Mouse (Mus musculus) intestine, embryonic 15.5 days (tissue): ENCODE data around the gene Fbxo34. TPM values are rescaled to one million over a fixed set of nuclear protein-coding genes. Genes with fewer than 3 reads are reported as not detected.
A peak's percentile ranks its signal among the peaks of the same experiment; 100 is the strongest.

Experiments
- ATAC-seq: fragments of 200-750 bp; cut with Nextera tagmentation; 2 replicates; pipeline ENCODE4 v1.8.0; 2017; ENCODE audit warnings: moderate TSS enrichment, moderate library complexity
- H3K27ac ChIP-seq: fragments of 300-500 bp; sonication (generic); 2 replicates; pipeline ENCODE4 v1.5.1; 2015; ENCODE audit warnings: mild to moderate bottlenecking, inconsistent platforms
- H3K27me3 ChIP-seq: fragments of 300-500 bp; sonication (generic); replicated peaks from 2 replicates; pipeline ENCODE4 v1.6.1; 2015; ENCODE audit warnings: inconsistent platforms
- H3K36me3 ChIP-seq: fragments of 300-500 bp; sonication (generic); 2 replicates; pipeline ENCODE4 v1.6.1; 2015; ENCODE audit warnings: inconsistent platforms
- H3K4me1 ChIP-seq: fragments of 300-500 bp; sonication (generic); replicated peaks from 2 replicates; pipeline ENCODE4 v1.6.1; 2015; ENCODE audit warnings: inconsistent platforms
- H3K4me2 ChIP-seq: fragments of 300-500 bp; sonication (generic); replicated peaks from 2 replicates; pipeline ENCODE4 v1.6.1; 2015; ENCODE audit warnings: mild to moderate bottlenecking, inconsistent platforms
- H3K4me3 ChIP-seq: fragments of 300-500 bp; sonication (generic); replicated peaks from 2 replicates; pipeline ENCODE4 v1.5.1; 2015; ENCODE audit warnings: inconsistent platforms
- H3K9ac ChIP-seq: fragments of 300-500 bp; sonication (generic); 2 replicates; pipeline ENCODE4 v1.6.1; 2015; ENCODE audit warnings: inconsistent platforms
- H3K9me3 ChIP-seq: fragments of 300-500 bp; sonication (generic); 2 replicates; pipeline ENCODE4 v1.6.1; 2016; ENCODE audit warnings: inconsistent platforms
- WGBS: fragments of 180-500 bp; shearing (Covaris S2); methylation state at CpG from one replicate; pipeline ENCODE4 v1.1.7; 2015; 5-methylcytosine and 5-hydroxymethylcytosine counted together
- polyA plus RNA-seq: library from polyadenylated mRNA; unstranded; fragments of >200 nt; fragmentation: Nextera tagmentation; extraction: Ambion mirVana; gene quantifications from 2 replicates; pipeline ENCODE4 v1.2.1, GENCODE M21; 2015

The Fbxo34 gene
- polyA plus RNA-seq, 1 experiment from 2014 or later = 22.1 TPM

- Histone ChIP-seq H3K27me3 (no peaks in the 10 kb centered on the region), H3K36me3 (no peaks in the 10 kb centered on the region), H3K9me3 (no peaks in the 10 kb centered on the region), H3K9ac (no peak overlapping the region), H3K27ac (no peak overlapping the region), H3K4me1 (no peaks in the 10 kb centered on the region), H3K4me3 (no peak overlapping the region), H3K4me2 (no peak overlapping the region)
- WGBS = 83% methylated on average over 3 of the region's 3 CpGs
- no peak for ATAC-seq
Observed at GRCm38 (mm10) chr14:47504036-47504435, 53.8 kb downstream of the Fbxo34 start.

- WGBS = 93% methylated on average over 5 of the region's 5 CpGs
- H3K9me3 ChIP-seq = no peaks in the 10 kb centered on the region
- H3K4me2 ChIP-seq = no peak overlapping the region
- no peaks in the 10 kb centered on the region for H3K36me3 ChIP-seq
- no peak overlapping the region for H3K9ac ChIP-seq
- H3K4me3 ChIP-seq = no peak overlapping the region
- H3K4me1 ChIP-seq = no peaks in the 10 kb centered on the region
- H3K27ac ChIP-seq = no peak overlapping the region
- no peak for ATAC-seq
- H3K27me3 ChIP-seq = no peaks in the 10 kb centered on the region
Observed at GRCm38 (mm10) chr14:47506676-47507075, 56.5 kb downstream of the Fbxo34 start.

- Histone ChIP-seq H3K9me3 (no peaks in the 10 kb centered on the region), H3K9ac (no peak overlapping the region), H3K4me2 (no peak overlapping the region), H3K36me3 (no peaks in the 10 kb centered on the region), H3K27me3 (no peaks in the 10 kb centered on the region), H3K27ac (no peak overlapping the region), H3K4me3 (no peak overlapping the region), H3K4me1 (no peaks in the 10 kb centered on the region)
- no peak for ATAC-seq
Observed at GRCm38 (mm10) chr14:47508035-47508434, 57.8 kb downstream of the Fbxo34 start.

GRCm38 (mm10) chr14:47510244-47510643 is 60.0 kb downstream of the Fbxo34 start:
- Histone ChIP-seq H3K4me2 (no peak overlapping the region), H3K27ac (no peak overlapping the region), H3K36me3 (no peaks in the 10 kb centered on the region), H3K9ac (no peak overlapping the region), H3K4me3 (no peak overlapping the region), H3K27me3 (no peaks in the 10 kb centered on the region), H3K4me1 (peaks cover 2% of the 10 kb centered on the region; the same call in 1 of the 2 replicates), H3K9me3 (no peaks in the 10 kb centered on the region)
- 61% methylated on average over 4 of the region's 4 CpGs for WGBS
- ATAC-seq = peak; percentile 54; the same call in 1 of the 2 replicates

GRCm38 (mm10) chr14:47513606-47514005 is 63.4 kb downstream of the Fbxo34 start:
- Histone ChIP-seq H3K4me1 (peaks cover 3% of the 10 kb centered on the region; the same call in 1 of the 2 replicates), H3K36me3 (no peaks in the 10 kb centered on the region), H3K9me3 (no peaks in the 10 kb centered on the region), H3K4me3 (no peak overlapping the region), H3K4me2 (no peak overlapping the region), H3K9ac (no peak overlapping the region), H3K27ac (no peak overlapping the region), H3K27me3 (no peaks in the 10 kb centered on the region)
- WGBS = 91% methylated on average over 3 of the region's 3 CpGs
- ATAC-seq = no peak

- no peaks in the 10 kb centered on the region for H3K36me3 ChIP-seq
- no peak overlapping the region for H3K4me3 ChIP-seq
- H3K27me3 ChIP-seq = no peaks in the 10 kb centered on the region
- peak overlapping the region; percentile 66 for H3K27ac ChIP-seq
- peak; percentile 95 for ATAC-seq
- peaks cover 3% of the 10 kb centered on the region; the same call in 1 of the 2 replicates for H3K4me1 ChIP-seq
- H3K9me3 ChIP-seq = no peaks in the 10 kb centered on the region
- no peak overlapping the region for H3K9ac ChIP-seq
- peak overlapping the region; percentile 20; the same call in 1 of the 2 replicates for H3K4me2 ChIP-seq
- WGBS = 33% methylated on average over 7 of the region's 7 CpGs
Observed at GRCm38 (mm10) chr14:47514816-47515453, 64.7 kb downstream of the Fbxo34 start.

- H3K4me2 ChIP-seq = no peak overlapping the region
- H3K4me1 ChIP-seq = peaks cover 3% of the 10 kb centered on the region; the same call in 1 of the 2 replicates
- H3K36me3 ChIP-seq = no peaks in the 10 kb centered on the region
- H3K27ac ChIP-seq = peak overlapping the region; percentile 66; the same call in 1 of the 2 replicates
- H3K9me3 ChIP-seq = no peaks in the 10 kb centered on the region
- H3K4me3 ChIP-seq = no peak overlapping the region
- no peaks in the 10 kb centered on the region for H3K27me3 ChIP-seq
- H3K9ac ChIP-seq = no peak overlapping the region
- peak; percentile 41; the same call in 1 of the 2 replicates for ATAC-seq
- 87% methylated on average over 8 of the region's 8 CpGs for WGBS
Observed at GRCm38 (mm10) chr14:47515636-47516035, 65.4 kb downstream of the Fbxo34 start.

- Histone ChIP-seq H3K27ac (no peak overlapping the region), H3K36me3 (no peaks in the 10 kb centered on the region), H3K4me1 (peaks cover 3% of the 10 kb centered on the region; the same call in 1 of the 2 replicates), H3K9ac (no peak overlapping the region), H3K4me2 (no peak overlapping the region), H3K9me3 (no peaks in the 10 kb centered on the region), H3K4me3 (no peak overlapping the region), H3K27me3 (no peaks in the 10 kb centered on the region)
- WGBS = 65% methylated on average over 6 of the region's 6 CpGs
- ATAC-seq = no peak
Observed at GRCm38 (mm10) chr14:47516755-47517154, 66.5 kb downstream of the Fbxo34 start.

- no peaks in the 10 kb centered on the region for H3K27me3 ChIP-seq
- no peak overlapping the region for H3K27ac ChIP-seq
- H3K9me3 ChIP-seq = no peaks in the 10 kb centered on the region
- H3K4me3 ChIP-seq = no peak overlapping the region
- ATAC-seq = no peak
- H3K4me1 ChIP-seq = peaks cover 3% of the 10 kb centered on the region; the same call in 1 of the 2 replicates
- WGBS = 85% methylated on average over 6 of the region's 6 CpGs
- H3K9ac ChIP-seq = no peak overlapping the region
- H3K4me2 ChIP-seq = no peak overlapping the region
- no peaks in the 10 kb centered on the region for H3K36me3 ChIP-seq
Observed at GRCm38 (mm10) chr14:47518619-47519018, 68.4 kb downstream of the Fbxo34 start.

GRCm38 (mm10) chr14:47520751-47521449 is 70.7 kb downstream of the Fbxo34 start:
- Histone ChIP-seq H3K36me3 (no peaks in the 10 kb centered on the region), H3K9me3 (no peaks in the 10 kb centered on the region), H3K27ac (no peak overlapping the region), H3K9ac (no peak overlapping the region), H3K4me2 (no peak overlapping the region), H3K4me1 (no peaks in the 10 kb centered on the region), H3K27me3 (no peaks in the 10 kb centered on the region), H3K4me3 (no peak overlapping the region)
- 86% methylated on average over 13 of the region's 13 CpGs for WGBS
- ATAC-seq = no peak

- no peak for ATAC-seq
- 81% methylated on average over 1 of the region's 1 CpGs for WGBS
- no peak overlapping the region for H3K4me2 ChIP-seq
Observed at GRCm38 (mm10) chr14:47521609-47522008, 71.4 kb downstream of the Fbxo34 start.

GRCm38 (mm10) chr14:47522301-47522700 is 72.1 kb downstream of the Fbxo34 start:
- Histone ChIP-seq H3K4me2 (no peak overlapping the region), H3K4me1 (no peaks in the 10 kb centered on the region), H3K9me3 (no peaks in the 10 kb centered on the region), H3K27me3 (no peaks in the 10 kb centered on the region), H3K36me3 (no peaks in the 10 kb centered on the region), H3K27ac (no peak overlapping the region), H3K4me3 (no peak overlapping the region), H3K9ac (no peak overlapping the region)
- ATAC-seq = peak; percentile 78; the same call in 1 of the 2 replicates
- WGBS = 36% methylated on average over 7 of the region's 7 CpGs

More at GRCm38 (mm10) chr14:47521609-47522008, 71.4 kb downstream of the Fbxo34 start:
- no peaks in the 10 kb centered on the region for H3K9me3 ChIP-seq
- H3K9ac ChIP-seq = no peak overlapping the region
- no peaks in the 10 kb centered on the region for H3K4me1 ChIP-seq
- no peaks in the 10 kb centered on the region for H3K27me3 ChIP-seq
- no peak overlapping the region for H3K27ac ChIP-seq
- no peak overlapping the region for H3K4me3 ChIP-seq
- no peaks in the 10 kb centered on the region for H3K36me3 ChIP-seq
